Mouse (Mus musculus) forebrain, postnatal 0 days (tissue): ENCODE data around the gene Pot1a. TPM values are rescaled to one million over a fixed set of nuclear protein-coding genes. Genes with fewer than 3 reads are reported as not detected.

Experiments
- ATAC-seq: fragments of 200-750 bp; cut with Nextera tagmentation; 2 replicates; pipeline ENCODE4 v1.8.0; 2017; ENCODE audit warnings: mild to moderate bottlenecking, moderate library complexity
- DNase-seq: peaks from one replicate; pipeline ENCODE4 v3.0.0-alpha.2; 2015
- H3K27ac ChIP-seq: fragments of 300-500 bp; sonication (generic); 2 replicates; pipeline ENCODE4 v1.5.1; 2014; ENCODE audit warnings: low read depth, mild to moderate bottlenecking, antibody characterized with exemption, low read length, moderate library complexity, mixed read lengths
- H3K27me3 ChIP-seq: fragments of 300-500 bp; sonication (generic); 2 replicates; pipeline ENCODE4 v1.6.1; 2014; ENCODE audit warnings: mild to moderate bottlenecking, low read length, mixed read lengths; ENCODE audit not compliant: insufficient read depth
- H3K36me3 ChIP-seq: fragments of 300-500 bp; sonication (generic); 2 replicates; pipeline ENCODE4 v1.6.1; 2014; ENCODE audit warnings: mild to moderate bottlenecking, moderate library complexity; ENCODE audit not compliant: insufficient read depth
- H3K4me1 ChIP-seq: fragments of 300-500 bp; sonication (generic); 2 replicates; pipeline ENCODE4 v1.6.1; 2014; ENCODE audit warnings: antibody characterized with exemption; ENCODE audit not compliant: insufficient read depth
- H3K4me2 ChIP-seq: fragments of 300-500 bp; sonication (generic); 2 replicates; pipeline ENCODE4 v1.6.1; 2014; ENCODE audit warnings: low read depth, mild to moderate bottlenecking, moderate library complexity
- H3K4me3 ChIP-seq: fragments of 300-500 bp; sonication (generic); 2 replicates; pipeline ENCODE4 v1.5.1; 2014; ENCODE audit warnings: low read depth, low read length, mixed read lengths
- H3K9ac ChIP-seq: fragments of 300-500 bp; sonication (generic); 2 replicates; pipeline ENCODE4 v1.6.1; 2014; ENCODE audit warnings: mild to moderate bottlenecking
- H3K9me3 ChIP-seq: fragments of 300-500 bp; sonication (generic); 2 replicates; pipeline ENCODE4 v1.6.1; 2016; ENCODE audit warnings: low read length
- CTCF ChIP-seq: sonication (generic); IDR thresholded peaks from 2 replicates; pipeline ENCODE4 v1.5.1; 2016; ENCODE audit warnings: antibody characterized with exemption, control low read depth, low read depth
- WGBS: fragments of 180-500 bp; shearing (Covaris S2); extraction: QIAGEN DNeasy Blood & Tissue Kit; methylation state at CpG from one replicate; pipeline ENCODE4 v1.1.7; 2014; 5-methylcytosine and 5-hydroxymethylcytosine counted together
- polyA plus RNA-seq: library from polyadenylated mRNA; unstranded; fragments of >200 nt; fragmentation: Nextera tagmentation; extraction: Ambion mirVana; gene quantifications from 2 replicates; pipeline ENCODE4 v1.2.1, GENCODE M21; 2015
- total RNA-seq: library from RNA; depleted of rRNA; stranded (reverse); fragments of >200 nt; gene quantifications from 2 replicates; pipeline ENCODE4 v1.2.3, GENCODE M21; 2014; rRNA removed

Gene Pot1a
- total and polyA plus RNA-seq, 2 experiments from 2014 or later = 16.5 to 26.3 TPM

GRCm38 (mm10) chr6:25699956-25700355, 109.1 kb downstream of the Pot1a start:
- DNase-seq = no peak
- no peak for ATAC-seq
- 47% methylated on average over 2 of the region's 2 CpGs for WGBS
- no peak overlapping the region for H3K4me2 ChIP-seq
- no peak overlapping the region for H3K9ac ChIP-seq
- no peaks in the 10 kb centered on the region for H3K4me1 ChIP-seq
- H3K4me3 ChIP-seq = no peak overlapping the region
- no peaks in the 10 kb centered on the region for H3K9me3 ChIP-seq
- H3K27ac ChIP-seq = no peak overlapping the region
- TF ChIP-seq CTCF = no peak
- H3K27me3 ChIP-seq = no peaks in the 10 kb centered on the region
- H3K36me3 ChIP-seq = no peaks in the 10 kb centered on the region

Other genes with a start within 250 kb of the Pot1a start
- gene Gpr37, start 118.5 kb downstream of the Pot1a start, total RNA-seq = 7.8 TPM in 2 replicates
- 4.4 and 5.8 TPM in 2 replicates for gene Gpr37, start 118.5 kb downstream of the Pot1a start, polyA plus RNA-seq